Mouse (Mus musculus): Measurements from ENCODE around the gene C2cd4b. TPM values are rescaled to one million over a fixed set of nuclear protein-coding genes. Genes with fewer than 3 reads are reported as not detected.

C2cd4b gene
- polyA plus RNA-seq, 1 experiment from 2014 or later, result 1.4 TPM

- 29% methylated on average over 14 of the region's 14 CpGs for WGBS
- no peaks in the 10 kb centered on the region for H3K27me3 ChIP-seq (replicated peaks)
- H3K36me3 ChIP-seq, result no peaks in the 10 kb centered on the region
- no peak overlapping the region for H3K4me3 ChIP-seq (replicated peaks)
- peaks cover 22% of the 10 kb centered on the region for H3K4me1 ChIP-seq
- no peak overlapping the region for H3K27ac ChIP-seq (replicated peaks)
- H3K9ac ChIP-seq (replicated peaks), result no peak overlapping the region
- no peak overlapping the region for H3K4me2 ChIP-seq
- no peaks in the 10 kb centered on the region for H3K9me3 ChIP-seq (replicated peaks)
- ATAC-seq (ENCODE audit: low FRiP score), result no peak
Observed at GRCm38 (mm10) chr9:67799078-67799819, 40.0 kb downstream of the C2cd4b start.

DNA sequence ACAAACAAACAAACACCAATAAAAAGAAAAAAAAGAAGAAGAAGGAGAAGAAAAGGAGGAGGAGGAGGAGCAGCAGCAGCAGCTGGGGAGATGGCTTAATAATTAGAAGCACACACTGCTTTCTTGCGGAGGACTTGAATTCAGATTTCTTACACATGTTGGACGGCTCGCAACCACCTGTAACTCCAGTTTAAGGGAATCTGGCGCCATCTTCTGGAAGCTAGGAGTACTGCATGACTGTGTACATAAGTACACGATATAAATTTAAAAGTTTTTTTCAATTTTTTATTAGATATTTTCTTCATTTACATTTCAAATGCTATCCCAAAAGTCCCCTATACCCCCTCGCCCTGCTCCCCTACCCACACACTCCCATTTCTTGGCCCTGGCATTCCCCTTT lies 43.0 kb downstream of the C2cd4b start:
- H3K36me3 ChIP-seq, result no peaks in the 10 kb centered on the region
- no peaks in the 10 kb centered on the region for H3K9me3 ChIP-seq (replicated peaks)
- H3K9ac ChIP-seq (replicated peaks), result no peak overlapping the region
- no peak for ATAC-seq (ENCODE audit: low FRiP score)
- H3K27ac ChIP-seq (replicated peaks), result no peak overlapping the region
- H3K4me1 ChIP-seq, result peaks cover 5% of the 10 kb centered on the region; the same call in 1 of the 2 replicates
- H3K4me3 ChIP-seq (replicated peaks), result no peak overlapping the region
- no peaks in the 10 kb centered on the region for H3K27me3 ChIP-seq (replicated peaks)
- no peak overlapping the region for H3K4me2 ChIP-seq
- WGBS, result 26% methylated on average over 6 of the region's 6 CpGs

DNA sequence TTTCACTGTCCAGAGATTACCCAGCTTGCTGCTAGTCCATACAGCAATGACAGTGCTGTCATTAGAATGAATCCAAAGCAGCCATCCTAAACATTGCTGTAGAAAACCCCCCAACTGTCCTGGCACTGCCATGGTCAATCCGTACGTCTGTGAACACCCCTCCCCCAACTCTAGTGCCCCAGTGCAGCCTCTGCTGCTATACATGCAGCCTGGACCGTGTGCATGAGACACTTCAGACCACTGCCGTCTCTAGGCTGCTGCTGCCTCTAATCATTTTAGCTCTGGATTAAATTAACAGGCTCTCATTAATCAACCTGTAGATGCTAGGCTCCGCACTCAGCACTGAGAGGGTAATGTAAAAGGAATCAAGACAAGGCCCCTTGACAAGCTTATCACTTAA lies 47.8 kb downstream of the C2cd4b start:
- ATAC-seq (ENCODE audit: low FRiP score), result no peak
- Histone ChIP-seq H3K36me3 (no peaks in the 10 kb centered on the region), H3K27me3 (replicated peaks) (no peaks in the 10 kb centered on the region), H3K4me3 (replicated peaks) (no peak overlapping the region), H3K4me2 (no peak overlapping the region), H3K4me1 (no peaks in the 10 kb centered on the region), H3K9me3 (replicated peaks) (no peaks in the 10 kb centered on the region), H3K27ac (replicated peaks) (no peak overlapping the region), H3K9ac (replicated peaks) (no peak overlapping the region)
- WGBS, result 66% methylated on average over 5 of the region's 5 CpGs

- 60% methylated on average over 6 of the region's 6 CpGs for WGBS
- Histone ChIP-seq H3K9ac (replicated peaks) (no peak overlapping the region), H3K4me2 (no peak overlapping the region), H3K4me3 (replicated peaks) (no peak overlapping the region), H3K27me3 (replicated peaks) (no peaks in the 10 kb centered on the region), H3K9me3 (replicated peaks) (no peaks in the 10 kb centered on the region), H3K36me3 (no peaks in the 10 kb centered on the region), H3K4me1 (no peaks in the 10 kb centered on the region), H3K27ac (replicated peaks) (no peak overlapping the region)
- no peak for ATAC-seq (ENCODE audit: low FRiP score)
Observed at GRCm38 (mm10) chr9:67810527-67810926, 51.3 kb downstream of the C2cd4b start.

Small RNA genes lying within 50 kb of the gene (microRNA-seq; reads per million reads assigned to microRNA genes)
- not detected for gene Mir7241
- gene Mir7242, result not detected

Other genes with a start within 250 kb of the C2cd4b start
- gene Tln2, start 199.7 kb upstream of the C2cd4b start, polyA plus RNA-seq (2015; fragmentation: Nextera tagmentation; extraction: Ambion mirVana), result 45.7 and 47.7 TPM in 2 replicates
- gene C2cd4a, start 72.9 kb downstream of the C2cd4b start, polyA plus RNA-seq (2015; fragmentation: Nextera tagmentation; extraction: Ambion mirVana), result 0.68 and 0.78 TPM in 2 replicates
- gene Vps13c, start 81.0 kb downstream of the C2cd4b start, polyA plus RNA-seq (2015; fragmentation: Nextera tagmentation; extraction: Ambion mirVana), result 8.0 and 8.4 TPM in 2 replicates

All from neural tube, embryonic 15.5 days (tissue).